Mouse (Mus musculus) myocyte (in vitro differentiated cells): ENCODE data around the gene Kcnn3.

Source experiments
- CEBPB ChIP-seq: IDR thresholded peaks from 2 replicates; pipeline ENCODE4 v1.6.1; 2011; ENCODE audit warnings: mild to moderate bottlenecking, moderate library complexity; ENCODE audit not compliant: poor library complexity, insufficient read depth, severe bottlenecking
- E2F4 ChIP-seq: IDR thresholded peaks from one replicate; pipeline ENCODE4 v1.6.1; 2011; ENCODE audit warnings: mild to moderate bottlenecking, control low read depth, moderate library complexity; ENCODE audit not compliant: insufficient read depth
- MAX ChIP-seq: IDR thresholded peaks from one replicate; pipeline ENCODE4 v1.6.1; 2011; ENCODE audit warnings: low read depth, mild to moderate bottlenecking, control low read depth
- MYOD1 ChIP-seq, 3 experiments: IDR thresholded peaks; one replicate each; pipeline ENCODE4 v1.6.1; 2011; ENCODE audit warnings: control low read depth in 2 of 3, low read depth in 2 of 3, mild to moderate bottlenecking in 2 of 3, moderate library complexity in 1 of 3; ENCODE audit not compliant: insufficient read length in 2 of 3, control insufficient read depth in 1 of 3
- MYOG ChIP-seq, 3 experiments: IDR thresholded peaks; one replicate each; pipeline ENCODE4 v1.6.1; 2011; ENCODE audit warnings: control low read depth in 2 of 3, low read depth in 2 of 3, mild to moderate bottlenecking in 2 of 3; ENCODE audit not compliant: insufficient read length in 2 of 3, control insufficient read depth in 1 of 3, insufficient read depth in 1 of 3
- POLR2A ChIP-seq: IDR thresholded peaks from one replicate; pipeline ENCODE4 v1.6.1; 2011; ENCODE audit warnings: low read depth, mild to moderate bottlenecking, control low read depth, moderate library complexity; ENCODE audit not compliant: insufficient read length
- POLR2AphosphoS2 ChIP-seq: IDR thresholded peaks from one replicate; pipeline ENCODE4 v1.6.1; 2011; ENCODE audit warnings: low read depth, control low read depth; ENCODE audit not compliant: insufficient read length
- SRF ChIP-seq: IDR thresholded peaks from one replicate; pipeline ENCODE4 v1.6.1; 2011; ENCODE audit warnings: low read depth; ENCODE audit not compliant: control insufficient read depth, insufficient read length
- TCF12 ChIP-seq: IDR thresholded peaks from one replicate; pipeline ENCODE4 v1.6.1; 2011; ENCODE audit warnings: mild to moderate bottlenecking, control low read depth; ENCODE audit not compliant: poor library complexity, insufficient read depth, severe bottlenecking
- TCF3 ChIP-seq: IDR thresholded peaks from one replicate; pipeline ENCODE4 v1.6.1; 2011; ENCODE audit warnings: low read depth, control low read depth; ENCODE audit not compliant: insufficient read length
- USF1 ChIP-seq: IDR thresholded peaks from one replicate; pipeline ENCODE4 v1.6.1; 2011; ENCODE audit warnings: low read depth, mild to moderate bottlenecking, control low read depth, moderate library complexity

DNA sequence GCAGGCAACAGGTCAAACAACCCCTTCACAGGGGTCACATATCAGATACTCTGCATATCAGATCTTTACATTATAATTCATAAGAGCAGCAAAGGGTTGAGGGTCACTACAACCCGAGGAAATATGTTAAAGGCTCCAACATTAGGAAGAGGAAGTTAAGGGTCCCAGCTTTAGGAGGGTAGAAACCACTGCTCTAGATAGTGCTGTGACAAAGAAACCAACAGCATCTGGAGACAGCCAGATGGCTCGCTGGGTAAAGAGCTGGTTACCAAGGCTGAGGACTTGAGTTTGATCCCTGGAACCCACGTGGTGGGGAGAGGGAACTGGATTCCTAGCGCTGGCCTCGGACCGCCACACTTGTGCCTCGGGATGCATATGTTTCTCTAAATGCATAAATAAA, 47.7 kb upstream of the Kcnn3 start:
- no peak for TF ChIP-seq POLR2A
- TF ChIP-seq TCF12 = no peak
- TF ChIP-seq TCF3 = no peak
- no peak for TF ChIP-seq MYOG (IDR thresholded peaks at IDR 0.05; ENCODE audit: control insufficient read depth in 1 of 3, insufficient read depth in 1 of 3, insufficient read length in 2 of 3, low read depth in 2 of 3)
- TF ChIP-seq MYOD1 (IDR thresholded peaks at IDR 0.05; ENCODE audit: control insufficient read depth in 1 of 3, insufficient read length in 2 of 3, low read depth in 2 of 3) = no peak
- TF ChIP-seq E2F4 = no peak
- TF ChIP-seq POLR2AphosphoS2 = no peak
- TF ChIP-seq CEBPB = no peak
- no peak for TF ChIP-seq SRF
- no peak for TF ChIP-seq MAX
- TF ChIP-seq USF1 = no peak
